Mouse (Mus musculus): Measurements from ENCODE around the gene Sez6l2.

- TF ChIP-seq CTCF (IDR thresholded peaks at IDR 0.05; ENCODE audit: insufficient read depth, low read depth, low read length), result no peak
- TF ChIP-seq POLR2A (IDR thresholded peaks at IDR 0.05; ENCODE audit: insufficient read depth, low read depth, low read length), result no peak
Observed at GRCm38 (mm10) chr7:127020031-127020430, 69.7 kb downstream of the Sez6l2 start.
